Mouse (Mus musculus): ENCODE measurements around the gene Gas2l2.

GRCm38 (mm10) chr11:83382876-83383531 is 46.3 kb downstream of the Gas2l2 start:
- TF ChIP-seq POLR2A (IDR thresholded peaks at IDR 0.05; ENCODE audit: low read depth, low read length) (no peak), CTCF (IDR thresholded peaks at IDR 0.05; ENCODE audit: extremely low read depth, insufficient read depth, insufficient read length, insufficient replicate concordance) (no peak)

All from spleen, adult 2 months (tissue).